Mouse (Mus musculus) liver, adult 2 months (tissue): Measurements from ENCODE around the gene Ccnl2.

ENCODE experiments used
- CTCF ChIP-seq: fragments of 200-500 bp; IDR thresholded peaks from 2 replicates; pipeline ENCODE4 v1.5.1; 2011; ENCODE audit warnings: low read depth, low read length, control low read depth
- POLR2A ChIP-seq: fragments of 200-500 bp; IDR thresholded peaks from 2 replicates; pipeline ENCODE4 v1.6.1; 2011; ENCODE audit warnings: low read length, control low read depth; ENCODE audit not compliant: insufficient read depth; ENCODE audit errors: extremely low read depth

GRCm38 (mm10) chr4:155790650-155791161 is 21.6 kb upstream of the Ccnl2 start:
- no peak for TF ChIP-seq CTCF
- no peak for TF ChIP-seq POLR2A
